Mouse (Mus musculus) forebrain, embryonic 13.5 days (tissue): ENCODE results near the gene Cd79b. TPM values are rescaled to one million over a fixed set of nuclear protein-coding genes. Genes with fewer than 3 reads are reported as not detected.
A peak's percentile ranks its signal among the peaks of the same experiment; 100 is the strongest.
"Not testable (repeated sequence)": the region's sequence is repeated elsewhere in the genome, so short reads cannot be mapped to it uniquely, and the experiment has no call there.

ENCODE experiments used
- ATAC-seq: fragments of 200-750 bp; cut with Nextera tagmentation; 2 replicates; pipeline ENCODE4 v1.8.0; 2017
- H3K27ac ChIP-seq: fragments of 300-500 bp; sonication (generic); 2 replicates; pipeline ENCODE4 v1.5.1; 2015; ENCODE audit warnings: inconsistent platforms, mild to moderate bottlenecking, moderate library complexity
- H3K27me3 ChIP-seq: fragments of 300-500 bp; sonication (generic); 2 replicates; pipeline ENCODE4 v1.6.1; 2015; ENCODE audit warnings: mild to moderate bottlenecking, inconsistent platforms
- H3K36me3 ChIP-seq: fragments of 300-500 bp; sonication (generic); 2 replicates; pipeline ENCODE4 v1.6.1; 2015; ENCODE audit warnings: mild to moderate bottlenecking, inconsistent platforms; ENCODE audit not compliant: poor library complexity, severe bottlenecking
- H3K4me1 ChIP-seq: fragments of 300-500 bp; sonication (generic); 2 replicates; pipeline ENCODE4 v1.6.1; 2015; ENCODE audit warnings: inconsistent platforms
- H3K4me2 ChIP-seq: fragments of 300-500 bp; sonication (generic); 2 replicates; pipeline ENCODE4 v1.6.1; 2015; ENCODE audit warnings: inconsistent platforms, mild to moderate bottlenecking, moderate library complexity
- H3K4me3 ChIP-seq: fragments of 300-500 bp; sonication (generic); 2 replicates; pipeline ENCODE4 v1.5.1; 2015; ENCODE audit warnings: mild to moderate bottlenecking, inconsistent platforms
- H3K9ac ChIP-seq: fragments of 300-500 bp; sonication (generic); 2 replicates; pipeline ENCODE4 v1.6.1; 2015; ENCODE audit warnings: mild to moderate bottlenecking, inconsistent platforms
- H3K9me3 ChIP-seq: fragments of 300-500 bp; sonication (generic); replicated peaks from 2 replicates; pipeline ENCODE4 v1.6.1; 2016; ENCODE audit warnings: inconsistent platforms
- WGBS: fragments of 180-500 bp; shearing (Covaris S2); methylation state at CpG from one replicate; pipeline ENCODE4 v1.1.7; 2015; 5-methylcytosine and 5-hydroxymethylcytosine counted together
- polyA plus RNA-seq: library from polyadenylated mRNA; unstranded; fragments of >200 nt; fragmentation: Nextera tagmentation; extraction: Ambion mirVana; gene quantifications from 2 replicates; pipeline ENCODE4 v1.2.1, GENCODE M21; 2015

The Cd79b gene
- polyA plus RNA-seq: 0.27 and 0.49 TPM in 2 replicates

GRCm38 (mm10) chr11:106314333-106314812, at the start of gene Cd79b:
TSS of gene Cd79b (minus strand) at chr11:106314762.
- H3K9ac ChIP-seq: no peak within 1 kb of the TSS
- no peak within 1 kb of the TSS for H3K27ac ChIP-seq
- H3K4me3 ChIP-seq: no peak within 1 kb of the TSS
- no peaks in the 10 kb centered on the region for H3K36me3 ChIP-seq
- H3K27me3 ChIP-seq: no peaks in the 10 kb centered on the region
- H3K4me1 ChIP-seq: no peaks in the 10 kb centered on the region
- 78% methylated on average over 9 of the region's 9 CpGs for WGBS
- no peak within 1 kb of the TSS for H3K4me2 ChIP-seq
- ATAC-seq: no peak
- no peaks in the 10 kb centered on the region for H3K9me3 ChIP-seq

- Histone ChIP-seq H3K36me3 (no peaks in the 10 kb centered on the region), H3K9me3 (no peaks in the 10 kb centered on the region), H3K27ac (no peak overlapping the region), H3K4me3 (no peak overlapping the region), H3K27me3 (no peaks in the 10 kb centered on the region), H3K9ac (no peak overlapping the region), H3K4me1 (no peaks in the 10 kb centered on the region), H3K4me2 (no peak overlapping the region)
- WGBS: 27% methylated on average over 5 of the region's 5 CpGs
- no peak for ATAC-seq
These were observed 44.8 kb upstream of the Cd79b start for GRCm38 (mm10) chr11:106359350-106359749.

- H3K27ac ChIP-seq: no peak overlapping the region
These were observed 41.0 kb upstream of the Cd79b start for GRCm38 (mm10) chr11:106355382-106356128.

GRCm38 (mm10) chr11:106354181-106354580, 39.6 kb upstream of the Cd79b start:
- no peaks in the 10 kb centered on the region for H3K36me3 ChIP-seq
- H3K4me2 ChIP-seq: no peak overlapping the region
- no peak for ATAC-seq
- WGBS: 67% methylated on average over 1 of the region's 1 CpGs
- no peaks in the 10 kb centered on the region for H3K27me3 ChIP-seq
- H3K4me3 ChIP-seq: no peak overlapping the region
- no peaks in the 10 kb centered on the region for H3K4me1 ChIP-seq
- H3K9me3 ChIP-seq: no peaks in the 10 kb centered on the region
- H3K9ac ChIP-seq: no peak overlapping the region
- no peak overlapping the region for H3K27ac ChIP-seq

More at GRCm38 (mm10) chr11:106355382-106356128, 41.0 kb upstream of the Cd79b start:
- Histone ChIP-seq H3K9ac (no peak overlapping the region), H3K36me3 (no peaks in the 10 kb centered on the region), H3K9me3 (no peaks in the 10 kb centered on the region), H3K4me3 (no peak overlapping the region), H3K4me1 (no peaks in the 10 kb centered on the region), H3K27me3 (no peaks in the 10 kb centered on the region), H3K4me2 (no peak overlapping the region)
- no peak for ATAC-seq
- 78% methylated on average over 19 of the region's 19 CpGs for WGBS

GRCm38 (mm10) chr11:106353188-106353587, 38.6 kb upstream of the Cd79b start, which contains the start of gene Scn4a:
TSS of gene Scn4a (minus strand) at chr11:106353288.
- Histone ChIP-seq H3K4me3 (no peak within 1 kb of the TSS), H3K27me3 (no peaks in the 10 kb centered on the region), H3K4me2 (no peak within 1 kb of the TSS), H3K9ac (no peak within 1 kb of the TSS), H3K9me3 (no peaks in the 10 kb centered on the region), H3K4me1 (no peaks in the 10 kb centered on the region), H3K27ac (no peak within 1 kb of the TSS), H3K36me3 (no peaks in the 10 kb centered on the region)
- ATAC-seq: no peak
- WGBS: 87% methylated on average over 12 of the region's 12 CpGs

- H3K9ac ChIP-seq: no peak overlapping the region
- ATAC-seq: no peak
- H3K4me2 ChIP-seq: no peak overlapping the region
- no peak overlapping the region for H3K4me3 ChIP-seq
- H3K27me3 ChIP-seq: no peaks in the 10 kb centered on the region
- H3K9me3 ChIP-seq: no peaks in the 10 kb centered on the region
- 83% methylated on average over 4 of the region's 4 CpGs for WGBS
- no peaks in the 10 kb centered on the region for H3K4me1 ChIP-seq
- H3K36me3 ChIP-seq: no peaks in the 10 kb centered on the region
- no peak overlapping the region for H3K27ac ChIP-seq
These were observed 37.4 kb upstream of the Cd79b start for GRCm38 (mm10) chr11:106351941-106352340.

GRCm38 (mm10) chr11:106351253-106351652, 36.7 kb upstream of the Cd79b start:
- no peaks in the 10 kb centered on the region for H3K36me3 ChIP-seq
- no peak for ATAC-seq
- no peaks in the 10 kb centered on the region for H3K9me3 ChIP-seq
- H3K4me2 ChIP-seq: no peak overlapping the region
- no peak overlapping the region for H3K4me3 ChIP-seq
- H3K4me1 ChIP-seq: no peaks in the 10 kb centered on the region
- H3K27me3 ChIP-seq: no peaks in the 10 kb centered on the region
- H3K27ac ChIP-seq: no peak overlapping the region
- 67% methylated on average over 3 of the region's 3 CpGs for WGBS
- H3K9ac ChIP-seq: no peak overlapping the region

GRCm38 (mm10) chr11:106350853-106351252, 36.3 kb upstream of the Cd79b start:
- Histone ChIP-seq H3K36me3 (no peaks in the 10 kb centered on the region), H3K27ac (no peak overlapping the region), H3K4me2 (no peak overlapping the region), H3K4me1 (no peaks in the 10 kb centered on the region), H3K9me3 (no peaks in the 10 kb centered on the region), H3K4me3 (no peak overlapping the region), H3K9ac (no peak overlapping the region), H3K27me3 (no peaks in the 10 kb centered on the region)
- no peak for ATAC-seq
- 64% methylated on average over 5 of the region's 5 CpGs for WGBS

- no peak for ATAC-seq
- 92% methylated on average over 6 of the region's 6 CpGs for WGBS
- Histone ChIP-seq H3K27ac (no peak overlapping the region), H3K36me3 (no peaks in the 10 kb centered on the region), H3K9ac (no peak overlapping the region), H3K27me3 (no peaks in the 10 kb centered on the region), H3K4me3 (no peak overlapping the region), H3K9me3 (no peaks in the 10 kb centered on the region), H3K4me1 (no peaks in the 10 kb centered on the region), H3K4me2 (no peak overlapping the region)
These were observed 35.2 kb upstream of the Cd79b start for GRCm38 (mm10) chr11:106349772-106350171.

- Histone ChIP-seq H3K4me3 (no peak overlapping the region), H3K4me2 (no peak overlapping the region), H3K27me3 (no peaks in the 10 kb centered on the region), H3K9me3 (no peaks in the 10 kb centered on the region), H3K27ac (no peak overlapping the region), H3K9ac (peak overlapping the region; percentile 16; the same call in 1 of the 2 replicates), H3K36me3 (no peaks in the 10 kb centered on the region), H3K4me1 (no peaks in the 10 kb centered on the region)
- ATAC-seq: no peak
- 42% methylated on average over 6 of the region's 6 CpGs for WGBS
These were observed 30.3 kb upstream of the Cd79b start for GRCm38 (mm10) chr11:106344910-106345309.

GRCm38 (mm10) chr11:106340990-106341520, 26.5 kb upstream of the Cd79b start:
- H3K9ac ChIP-seq: no peak overlapping the region
- H3K9me3 ChIP-seq: no peaks in the 10 kb centered on the region
- H3K4me2 ChIP-seq: no peak overlapping the region
- WGBS: 90% methylated on average over 9 of the region's 9 CpGs
- ATAC-seq: no peak
- H3K27ac ChIP-seq: no peak overlapping the region
- no peaks in the 10 kb centered on the region for H3K27me3 ChIP-seq
- no peak overlapping the region for H3K4me3 ChIP-seq
- no peaks in the 10 kb centered on the region for H3K36me3 ChIP-seq
- H3K4me1 ChIP-seq: no peaks in the 10 kb centered on the region

- not testable (repeated sequence) for ATAC-seq, H3K4me1 ChIP-seq, H3K9me3 ChIP-seq, H3K4me3 ChIP-seq, H3K27ac ChIP-seq, H3K4me2 ChIP-seq, H3K27me3 ChIP-seq, H3K9ac ChIP-seq, H3K36me3 ChIP-seq
- 92% methylated on average over 4 of the region's 4 CpGs for WGBS
These were observed 24.8 kb upstream of the Cd79b start for GRCm38 (mm10) chr11:106339323-106339722.
